Mouse (Mus musculus) intestine, embryonic 14.5 days (tissue): ENCODE measurements around the gene Usp22. TPM values are rescaled to one million over a fixed set of nuclear protein-coding genes. Genes with fewer than 3 reads are reported as not detected.
A peak's percentile ranks its signal among the peaks of the same experiment; 100 is the strongest.
"Not testable (repeated sequence)": the region's sequence is repeated elsewhere in the genome, so short reads cannot be mapped to it uniquely, and the experiment has no call there.

Source experiments
- ATAC-seq: fragments of 200-750 bp; cut with Nextera tagmentation; replicated peaks from 2 replicates; pipeline ENCODE4 v1.8.0; 2017; ENCODE audit warnings: low read depth, moderate number of reproducible peaks, moderate TSS enrichment, moderate library complexity; ENCODE audit not compliant: low FRiP score, low TSS enrichment
- DNase-seq: peaks from one replicate; pipeline ENCODE4 v3.0.0-alpha.2; 2018; ENCODE audit warnings: low spot score
- H3K27ac ChIP-seq: fragments of 300-500 bp; sonication (generic); 2 replicates; pipeline ENCODE4 v1.5.1; 2014; ENCODE audit warnings: low read depth, mild to moderate bottlenecking, control low read depth
- H3K27me3 ChIP-seq: fragments of 300-500 bp; sonication (generic); replicated peaks from 2 replicates; pipeline ENCODE4 v1.6.1; 2014; ENCODE audit warnings: low read length, control low read depth; ENCODE audit not compliant: control insufficient read depth, insufficient read depth
- H3K36me3 ChIP-seq: fragments of 300-500 bp; sonication (generic); 2 replicates; pipeline ENCODE4 v1.6.1; 2014; ENCODE audit warnings: low read length, control low read depth; ENCODE audit not compliant: control insufficient read depth, insufficient read depth
- H3K4me1 ChIP-seq: fragments of 300-500 bp; sonication (generic); replicated peaks from 2 replicates; pipeline ENCODE4 v1.6.1; 2014; ENCODE audit warnings: low read length, control low read depth, mixed read lengths; ENCODE audit not compliant: control insufficient read depth, insufficient read depth
- H3K4me2 ChIP-seq: fragments of 300-500 bp; sonication (generic); 2 replicates; pipeline ENCODE4 v1.6.1; 2014; ENCODE audit warnings: low read length
- H3K4me3 ChIP-seq: fragments of 300-500 bp; sonication (generic); 2 replicates; pipeline ENCODE4 v1.5.1; 2014; ENCODE audit warnings: low read depth, low read length, control low read depth, mixed read lengths
- H3K9ac ChIP-seq: fragments of 300-500 bp; sonication (generic); 2 replicates; pipeline ENCODE4 v1.6.1; 2014; ENCODE audit warnings: mild to moderate bottlenecking, low read length
- H3K9me3 ChIP-seq: fragments of 300-500 bp; sonication (generic); 2 replicates; pipeline ENCODE4 v1.6.1; 2016; ENCODE audit warnings: low read length, control low read depth; ENCODE audit not compliant: control insufficient read depth
- WGBS: fragments of 180-500 bp; shearing (Covaris S2); extraction: QIAGEN DNeasy Blood & Tissue Kit; methylation state at CpG from one replicate; pipeline ENCODE4 v1.1.7; 2014; 5-methylcytosine and 5-hydroxymethylcytosine counted together
- polyA plus RNA-seq: library from polyadenylated mRNA; unstranded; fragments of >200 nt; fragmentation: Nextera tagmentation; extraction: Ambion mirVana; gene quantifications from 2 replicates; pipeline ENCODE4 v1.2.1, GENCODE M21; 2014

The Usp22 gene
- polyA plus RNA-seq, 1 experiment from 2014 or later: 163 TPM

DNA sequence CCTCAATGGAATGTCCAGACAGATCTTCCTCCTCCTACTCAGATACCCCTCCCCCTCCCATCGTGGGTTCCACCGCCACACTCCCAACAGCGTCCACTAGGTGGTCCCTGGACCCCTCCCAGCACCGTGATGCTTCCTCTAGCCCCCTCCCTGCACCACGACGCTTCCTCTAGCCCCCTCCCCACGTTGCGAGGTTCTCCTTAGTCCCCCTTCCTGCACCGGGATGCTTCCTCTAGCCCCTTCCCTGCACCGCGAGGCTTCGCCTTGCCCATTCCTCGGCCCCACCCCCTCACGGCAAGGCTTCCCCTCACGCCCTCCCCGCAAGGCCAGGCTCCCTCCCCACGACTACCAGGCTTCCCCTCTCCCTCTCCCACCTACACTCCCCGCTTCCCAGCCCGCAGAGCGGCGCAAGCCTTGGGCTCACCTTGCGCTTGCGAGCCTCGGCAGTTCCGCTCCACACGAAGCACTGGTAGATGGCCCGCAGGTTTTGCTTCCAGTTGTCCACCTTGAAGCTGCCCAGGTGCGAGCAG, 499 bp downstream of the Usp22 start:
- ATAC-seq (peak; percentile 38), DNase-seq (peak; percentile 94)
- Histone ChIP-seq H3K9me3 (no peaks in the 10 kb centered on the region), H3K36me3 (no peaks in the 10 kb centered on the region), H3K4me2 (peak overlapping the region; percentile 53), H3K27me3 (no peaks in the 10 kb centered on the region), H3K4me1 (peaks cover 21% of the 10 kb centered on the region), H3K9ac (peak overlapping the region; percentile 99), H3K4me3 (peak overlapping the region; percentile 100), H3K27ac (peak overlapping the region; percentile 98)
- under 1% methylated on average over 28 of the region's 28 CpGs for WGBS

DNA sequence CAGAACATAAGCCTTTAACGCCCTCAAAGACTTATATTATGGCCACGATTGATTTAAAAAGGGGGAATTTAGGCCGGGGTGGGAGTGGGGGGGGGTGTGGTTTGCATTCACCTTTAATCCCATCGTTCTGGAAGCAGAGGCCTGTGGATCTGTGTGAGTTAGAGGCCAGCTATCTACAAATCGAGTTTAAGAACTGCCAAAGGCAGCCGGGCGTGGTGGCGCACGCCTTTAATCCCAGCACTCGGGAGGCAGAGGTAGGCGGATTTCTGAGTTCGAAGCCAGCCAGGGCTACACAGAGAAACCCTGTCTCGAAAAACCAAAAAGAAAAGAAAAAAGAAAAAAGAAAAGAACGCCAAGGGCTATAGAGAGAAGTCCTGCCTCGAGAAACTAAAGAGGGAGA, 1.4 kb downstream of the Usp22 start:
- H3K4me1 ChIP-seq: peaks cover 24% of the 10 kb centered on the region
- peak overlapping the region; percentile 53 for H3K4me2 ChIP-seq
- H3K9ac ChIP-seq, H3K9me3 ChIP-seq, H3K36me3 ChIP-seq, ATAC-seq, H3K27me3 ChIP-seq, H3K27ac ChIP-seq, DNase-seq: not testable (repeated sequence)
- 32% methylated on average over 15 of the region's 15 CpGs for WGBS
- H3K4me3 ChIP-seq: peak overlapping the region; percentile 100

DNA sequence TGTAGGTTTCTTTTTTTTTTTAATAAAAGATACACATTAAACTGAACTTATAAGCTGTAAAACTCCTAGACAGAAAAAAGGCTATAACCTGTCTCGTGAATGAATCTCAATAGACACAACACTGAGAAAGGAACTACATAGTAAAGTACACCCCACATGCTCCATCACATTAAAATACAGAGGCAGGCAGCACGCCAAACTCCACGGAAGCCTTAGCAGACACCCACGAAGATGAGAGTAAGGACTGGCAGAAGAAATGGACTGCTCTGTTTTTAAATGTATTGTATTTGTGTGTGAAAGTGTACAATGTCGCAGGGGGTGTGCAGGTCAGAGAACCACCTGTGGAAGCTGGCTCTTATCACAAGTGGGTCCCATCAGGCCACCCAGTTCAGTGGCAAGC, 4.7 kb downstream of the Usp22 start:
- DNase-seq (no peak), ATAC-seq (no peak)
- 81% methylated on average over 5 of the region's 5 CpGs for WGBS
- Histone ChIP-seq H3K36me3 (peaks cover 32% of the 10 kb centered on the region), H3K9me3 (no peaks in the 10 kb centered on the region), H3K4me3 (no peak overlapping the region), H3K27me3 (no peaks in the 10 kb centered on the region), H3K9ac (no peak overlapping the region), H3K4me2 (no peak overlapping the region), H3K4me1 (peaks cover 24% of the 10 kb centered on the region), H3K27ac (no peak overlapping the region)

DNA sequence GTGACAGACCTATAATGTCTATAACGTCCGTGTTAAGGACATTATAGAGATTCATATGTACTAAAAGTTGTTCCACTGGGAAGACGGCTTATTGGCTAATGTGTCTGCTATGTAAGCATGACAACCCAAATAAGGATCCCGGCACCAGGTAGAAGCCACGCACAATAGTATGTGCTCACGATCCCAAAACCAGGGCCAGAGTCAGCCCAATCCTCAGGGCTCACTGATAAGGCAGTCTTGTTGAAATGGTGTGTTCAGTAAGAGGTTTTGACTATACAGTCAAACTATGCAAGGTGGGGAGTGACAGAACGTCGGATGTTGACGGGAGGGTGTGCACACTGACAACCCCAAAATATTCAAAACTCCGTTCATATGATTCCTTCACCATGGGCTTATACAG, 10.0 kb downstream of the Usp22 start:
- H3K4me3 ChIP-seq: no peak overlapping the region
- 93% methylated on average over 10 of the region's 10 CpGs for WGBS
- peaks cover 3% of the 10 kb centered on the region for H3K4me1 ChIP-seq
- H3K27ac ChIP-seq: no peak overlapping the region
- no peak for DNase-seq
- H3K9me3 ChIP-seq: no peaks in the 10 kb centered on the region
- peaks cover 85% of the 10 kb centered on the region for H3K36me3 ChIP-seq
- no peaks in the 10 kb centered on the region for H3K27me3 ChIP-seq
- H3K9ac ChIP-seq: no peak overlapping the region
- H3K4me2 ChIP-seq: no peak overlapping the region
- no peak for ATAC-seq

DNA sequence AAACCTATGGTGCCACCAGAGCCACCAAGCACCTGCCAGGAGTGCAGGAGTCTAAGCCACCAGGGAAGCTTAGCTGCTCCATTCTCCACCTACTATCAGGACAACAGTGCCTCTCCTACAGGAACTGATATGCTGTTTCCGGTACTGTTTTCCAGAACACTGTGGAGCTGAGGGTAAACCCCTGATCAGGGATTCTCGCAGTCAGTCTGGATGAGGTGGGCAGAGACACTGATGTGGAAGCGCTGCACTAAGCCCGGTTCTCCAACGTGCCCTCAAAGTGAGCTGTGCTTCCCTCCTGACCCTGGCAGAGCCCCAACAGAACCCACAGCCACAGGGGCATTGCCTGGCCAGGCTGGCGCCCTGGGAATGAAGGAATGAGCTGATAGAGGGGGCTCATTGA, 10.5 kb downstream of the Usp22 start:
- Histone ChIP-seq H3K4me1 (peaks cover 3% of the 10 kb centered on the region), H3K4me3 (no peak overlapping the region), H3K27me3 (no peaks in the 10 kb centered on the region), H3K9me3 (no peaks in the 10 kb centered on the region), H3K9ac (no peak overlapping the region), H3K4me2 (no peak overlapping the region), H3K36me3 (peaks cover 90% of the 10 kb centered on the region), H3K27ac (no peak overlapping the region)
- 93% methylated on average over 6 of the region's 6 CpGs for WGBS
- ATAC-seq (no peak), DNase-seq (no peak)

DNA sequence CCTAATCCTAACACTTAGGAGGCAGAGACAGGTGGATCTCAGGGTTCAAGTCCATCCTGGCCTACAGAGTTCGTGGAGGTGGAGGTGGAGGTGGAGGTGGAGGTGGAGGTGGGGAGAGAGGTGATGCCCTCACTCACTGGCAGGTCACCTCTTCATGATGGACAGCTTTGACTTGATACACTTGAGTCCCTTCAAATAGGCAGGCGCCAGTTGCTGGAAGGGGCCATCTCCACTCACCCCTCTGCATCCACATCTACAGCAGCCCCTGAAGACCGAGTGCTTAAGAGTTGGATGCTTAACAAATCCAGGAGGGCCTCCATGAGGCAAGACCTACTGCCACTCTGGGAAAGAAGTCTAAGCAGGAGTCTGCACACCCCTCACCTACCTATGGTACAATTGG, 11.5 kb downstream of the Usp22 start:
- Histone ChIP-seq H3K36me3 (peaks cover 100% of the 10 kb centered on the region), H3K4me3 (no peak overlapping the region), H3K9me3 (no peaks in the 10 kb centered on the region), H3K27me3 (no peaks in the 10 kb centered on the region), H3K27ac (no peak overlapping the region), H3K4me2 (no peak overlapping the region), H3K9ac (no peak overlapping the region), H3K4me1 (no peaks in the 10 kb centered on the region)
- DNase-seq: no peak
- no peak for ATAC-seq
- WGBS: 92% methylated on average over 3 of the region's 3 CpGs

DNA sequence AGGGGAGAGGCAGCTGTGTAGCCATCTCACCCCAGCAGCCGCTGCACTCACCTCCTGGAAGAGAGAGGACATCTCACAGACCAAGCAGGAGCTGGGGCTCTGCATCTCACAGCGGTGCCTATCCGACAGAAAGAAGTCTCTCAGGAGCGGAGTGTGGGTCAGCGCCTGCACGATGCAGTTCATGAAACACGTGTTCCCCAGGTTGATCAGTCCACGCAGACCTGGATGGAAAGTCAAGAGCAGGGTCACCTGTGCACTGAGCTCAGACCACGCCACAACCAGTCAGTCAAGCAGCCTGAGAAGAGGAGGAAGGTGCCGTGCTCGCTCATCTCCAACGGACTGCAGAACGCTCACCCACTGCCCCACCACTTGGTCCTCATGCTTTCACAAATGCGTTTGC, 12.1 kb downstream of the Usp22 start:
- no peak overlapping the region for H3K4me3 ChIP-seq
- H3K27ac ChIP-seq: no peak overlapping the region
- DNase-seq: no peak
- H3K36me3 ChIP-seq: peaks cover 100% of the 10 kb centered on the region
- 95% methylated on average over 14 of the region's 14 CpGs for WGBS
- no peaks in the 10 kb centered on the region for H3K27me3 ChIP-seq
- ATAC-seq: no peak
- H3K9ac ChIP-seq: no peak overlapping the region
- no peaks in the 10 kb centered on the region for H3K9me3 ChIP-seq
- no peak overlapping the region for H3K4me2 ChIP-seq
- H3K4me1 ChIP-seq: no peaks in the 10 kb centered on the region

DNA sequence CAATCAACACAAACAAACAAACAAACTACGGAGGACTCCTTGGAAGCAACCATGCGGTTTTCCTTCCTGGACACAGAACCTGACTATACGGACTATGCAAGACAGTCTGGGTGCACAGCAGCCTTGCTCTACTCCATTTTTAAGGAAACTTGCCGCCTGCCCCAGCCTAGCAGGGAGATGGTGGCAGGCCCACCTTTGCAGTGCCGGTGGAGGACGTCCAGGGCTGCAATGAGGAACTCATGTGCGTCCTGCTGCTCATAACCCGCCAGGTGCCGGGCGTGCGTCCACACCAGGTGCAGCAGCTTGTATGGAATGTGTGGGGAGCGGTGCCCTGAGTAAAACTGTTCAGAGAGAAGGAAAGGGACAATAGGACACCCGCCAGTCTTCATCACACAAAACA, 13.7 kb downstream of the Usp22 start:
- ATAC-seq (no peak), DNase-seq (no peak)
- Histone ChIP-seq H3K4me3 (no peak overlapping the region), H3K27ac (no peak overlapping the region), H3K27me3 (no peaks in the 10 kb centered on the region), H3K4me1 (no peaks in the 10 kb centered on the region), H3K9me3 (no peaks in the 10 kb centered on the region), H3K4me2 (no peak overlapping the region), H3K9ac (no peak overlapping the region), H3K36me3 (peaks cover 100% of the 10 kb centered on the region)
- WGBS: 91% methylated on average over 13 of the region's 13 CpGs
